Mouse (Mus musculus) thymus, adult 2 months (tissue): ENCODE results near the gene Rxfp4. TPM values are rescaled to one million over a fixed set of nuclear protein-coding genes. Genes with fewer than 3 reads are reported as not detected.

Source experiments
- DNase-seq: peaks from one replicate; pipeline ENCODE4 v3.0.0; 2021
- H3K27ac ChIP-seq: fragments of 200-500 bp; 2 replicates; pipeline ENCODE4 v1.5.1; 2012; ENCODE audit warnings: low read length, control low read depth; ENCODE audit not compliant: control insufficient read depth, insufficient read depth
- H3K27me3 ChIP-seq: fragments of 200-500 bp; 2 replicates; pipeline ENCODE4 v1.6.1; 2012; ENCODE audit warnings: mild to moderate bottlenecking, low read length, moderate library complexity, mixed read lengths; ENCODE audit not compliant: control insufficient read depth, insufficient read depth
- H3K36me3 ChIP-seq: fragments of 200-500 bp; 2 replicates; pipeline ENCODE4 v1.6.1; 2012; ENCODE audit warnings: mild to moderate bottlenecking, low read length, moderate library complexity; ENCODE audit not compliant: control insufficient read depth, insufficient read depth
- H3K4me1 ChIP-seq: fragments of 200-500 bp; replicated peaks from 2 replicates; pipeline ENCODE4 v1.6.1; 2012; ENCODE audit warnings: low read length; ENCODE audit not compliant: control insufficient read depth, insufficient read depth
- H3K4me3 ChIP-seq: fragments of 200-500 bp; 2 replicates; pipeline ENCODE4 v1.5.1; 2012; ENCODE audit warnings: mild to moderate bottlenecking, low read length, control low read depth, moderate library complexity; ENCODE audit not compliant: control insufficient read depth, insufficient read depth
- CTCF ChIP-seq: fragments of 200-500 bp; IDR thresholded peaks from 2 replicates; pipeline ENCODE4 v1.5.1; 2012; ENCODE audit warnings: mild to moderate bottlenecking, control low read depth, low read length, moderate library complexity, borderline replicate concordance; ENCODE audit not compliant: control insufficient read depth, poor library complexity, insufficient read depth; ENCODE audit errors: extremely low read depth
- POLR2A ChIP-seq: fragments of 200-500 bp; IDR thresholded peaks from 2 replicates; pipeline ENCODE4 v1.6.1; 2012; ENCODE audit warnings: mild to moderate bottlenecking, low read length, control low read depth, moderate library complexity; ENCODE audit not compliant: control insufficient read depth, poor library complexity, insufficient read depth; ENCODE audit errors: extremely low read depth
- WGBS: fragments of 180-500 bp; shearing (Covaris S2); methylation state at CpG from one replicate; pipeline ENCODE4 v1.1.7; 2018; 5-methylcytosine and 5-hydroxymethylcytosine counted together
- polyA plus RNA-seq: library from polyadenylated mRNA; depleted of rRNA; stranded (reverse); fragments of >200 nt; gene quantifications from 2 replicates; pipeline ENCODE4 v1.2.3, GENCODE M21; 2012

Rxfp4 gene
- polyA plus RNA-seq, 1 experiment: not detected

DNA sequence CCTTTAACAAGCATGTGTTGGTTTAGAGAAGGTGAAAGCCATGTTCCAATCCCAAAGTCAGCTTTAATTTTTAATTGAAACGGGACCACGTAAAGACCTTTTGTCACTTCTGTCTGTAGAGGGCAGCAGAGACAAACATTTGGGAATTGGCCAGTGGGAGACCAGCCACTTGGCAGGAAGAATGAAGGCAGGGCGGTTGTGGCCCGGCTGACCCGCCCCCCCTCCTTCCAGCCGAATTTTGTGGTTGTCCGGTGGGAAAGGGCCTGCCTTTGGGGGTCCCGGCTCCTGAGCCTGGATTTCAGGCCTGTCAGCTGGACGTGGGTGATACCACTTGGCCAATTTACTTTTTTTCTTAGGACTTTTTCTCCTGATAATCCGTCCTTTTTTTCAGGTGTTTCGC is 24.5 kb upstream of the Rxfp4 start:
- H3K27ac ChIP-seq: no peak overlapping the region
- H3K4me1 ChIP-seq: peaks cover 2% of the 10 kb centered on the region
- 9% methylated on average over 11 of the region's 11 CpGs for WGBS
- peak; percentile 42; the same call in 1 of the 2 replicates for TF ChIP-seq CTCF
- no peak for TF ChIP-seq POLR2A
- no peaks in the 10 kb centered on the region for H3K27me3 ChIP-seq
- no peaks in the 10 kb centered on the region for H3K36me3 ChIP-seq
- no peak overlapping the region for H3K4me3 ChIP-seq
- DNase-seq: peak; percentile 59

DNA sequence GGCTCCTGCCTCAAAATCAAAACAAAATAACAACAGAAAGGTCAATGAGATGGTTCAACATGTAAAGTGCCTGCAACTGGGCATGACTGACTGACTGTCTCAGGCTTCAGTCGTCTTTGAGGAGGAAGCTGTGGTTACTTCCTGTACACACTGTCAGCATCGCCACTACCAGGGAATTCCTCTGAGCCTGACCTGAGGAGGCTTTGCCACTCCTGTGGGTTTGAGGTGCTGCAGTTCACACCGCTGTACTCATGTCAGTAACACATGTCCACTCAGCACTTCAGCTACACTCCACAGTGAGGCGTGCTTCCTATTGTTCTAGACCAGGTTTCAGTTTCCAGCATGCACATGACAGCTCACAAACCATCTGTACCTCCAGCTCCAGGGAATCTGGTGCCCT is 11.2 kb upstream of the Rxfp4 start:
- no peak overlapping the region for H3K4me3 ChIP-seq
- H3K4me1 ChIP-seq: peaks cover 5% of the 10 kb centered on the region
- whole genome bisulfite sequencing: 5% methylated on average over 4 of the region's 4 CpGs
- TF ChIP-seq POLR2A: no peak
- TF ChIP-seq CTCF: no peak
- no peaks in the 10 kb centered on the region for H3K27me3 ChIP-seq
- H3K27ac ChIP-seq: no peak overlapping the region
- H3K36me3 ChIP-seq: no peaks in the 10 kb centered on the region
- DNase-seq: no peak

DNA sequence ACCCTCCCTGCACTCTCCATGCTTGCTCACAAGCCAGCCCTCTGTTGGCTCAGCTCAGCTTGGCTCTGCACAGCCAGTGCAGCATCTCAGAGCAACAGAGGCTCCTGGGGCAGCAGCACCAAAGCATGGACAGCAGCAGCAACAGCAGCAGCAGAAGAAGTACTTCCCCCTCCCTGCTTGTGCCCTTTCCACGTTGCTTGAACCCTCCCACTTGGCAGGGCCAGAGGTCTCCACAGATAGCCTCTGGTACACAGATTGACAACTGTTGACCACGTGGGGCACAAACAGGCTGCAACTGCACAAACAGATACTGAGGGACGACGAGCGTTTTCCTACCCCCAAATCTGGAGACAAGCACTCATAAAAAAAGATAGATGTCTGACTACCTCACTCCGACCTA is 6.9 kb upstream of the Rxfp4 start:
- Histone ChIP-seq H3K4me1 (peaks cover 5% of the 10 kb centered on the region), H3K27ac (no peak overlapping the region), H3K27me3 (no peaks in the 10 kb centered on the region), H3K36me3 (no peaks in the 10 kb centered on the region), H3K4me3 (no peak overlapping the region)
- WGBS: 62% methylated on average over 6 of the region's 6 CpGs
- TF ChIP-seq POLR2A (no peak), CTCF (no peak)
- no peak for DNase-seq

DNA sequence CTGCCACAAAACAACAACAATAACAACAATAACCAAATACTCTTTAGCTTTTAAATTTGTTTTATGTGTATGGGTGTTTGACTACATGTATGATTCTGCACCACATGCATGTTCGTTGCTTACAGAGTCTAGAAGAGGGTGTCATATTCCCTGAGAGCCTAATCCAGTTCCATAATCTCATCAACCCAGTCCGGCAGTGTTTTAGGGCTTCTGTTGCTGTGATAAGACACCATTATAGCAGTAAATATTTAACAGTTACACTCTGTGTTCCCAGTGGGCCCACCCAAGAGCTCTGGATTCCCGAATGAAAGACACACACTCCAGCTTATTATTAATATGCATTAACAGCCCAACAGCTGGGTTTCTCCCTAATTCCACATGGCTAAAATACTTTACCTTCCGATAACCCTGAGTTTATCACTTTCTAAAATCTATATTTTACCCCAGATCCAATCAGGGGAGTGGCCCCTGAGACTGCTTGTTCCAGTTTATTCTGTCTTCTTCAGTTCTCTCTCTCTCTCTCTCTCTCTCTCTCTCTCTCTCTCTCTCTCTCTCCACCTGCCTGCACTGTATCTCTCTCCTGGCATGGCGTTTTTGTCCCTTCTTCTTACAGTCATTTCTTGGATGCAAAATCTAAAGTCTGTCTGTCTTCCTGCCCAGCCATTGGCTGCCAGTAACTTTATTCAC is 5.6 kb upstream of the Rxfp4 start:
- Histone ChIP-seq H3K36me3 (no peaks in the 10 kb centered on the region), H3K4me1 (no peaks in the 10 kb centered on the region), H3K27ac (no peak overlapping the region), H3K27me3 (no peaks in the 10 kb centered on the region), H3K4me3 (no peak overlapping the region)
- WGBS: 92% methylated on average over 5 of the region's 5 CpGs
- no peak for DNase-seq
- TF ChIP-seq POLR2A: no peak
- TF ChIP-seq CTCF: no peak

DNA sequence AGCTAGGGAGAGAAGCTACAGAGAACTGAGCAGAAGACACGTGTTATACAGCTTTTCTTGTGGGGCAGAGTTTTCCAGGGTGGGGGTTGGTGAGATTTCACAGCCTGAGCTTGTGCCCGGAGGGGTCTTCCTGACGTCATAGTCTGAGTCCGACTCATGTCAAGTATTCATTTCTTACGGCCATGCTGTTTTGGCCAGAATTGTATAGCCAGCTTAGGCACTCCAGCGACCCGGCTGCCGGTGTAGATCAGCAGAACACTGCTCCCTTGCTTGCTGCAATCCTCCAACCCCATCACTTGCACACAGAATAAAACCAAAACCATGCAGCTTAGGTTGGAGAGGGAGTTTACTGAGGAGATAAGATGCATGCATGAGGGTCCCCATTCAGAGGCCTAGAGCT is 2.7 kb upstream of the Rxfp4 start:
- Histone ChIP-seq H3K36me3 (no peaks in the 10 kb centered on the region), H3K4me1 (no peaks in the 10 kb centered on the region), H3K27ac (no peak overlapping the region), H3K27me3 (no peaks in the 10 kb centered on the region), H3K4me3 (no peak overlapping the region)
- WGBS: 94% methylated on average over 8 of the region's 8 CpGs
- TF ChIP-seq POLR2A (no peak), CTCF (no peak)
- DNase-seq: no peak

DNA sequence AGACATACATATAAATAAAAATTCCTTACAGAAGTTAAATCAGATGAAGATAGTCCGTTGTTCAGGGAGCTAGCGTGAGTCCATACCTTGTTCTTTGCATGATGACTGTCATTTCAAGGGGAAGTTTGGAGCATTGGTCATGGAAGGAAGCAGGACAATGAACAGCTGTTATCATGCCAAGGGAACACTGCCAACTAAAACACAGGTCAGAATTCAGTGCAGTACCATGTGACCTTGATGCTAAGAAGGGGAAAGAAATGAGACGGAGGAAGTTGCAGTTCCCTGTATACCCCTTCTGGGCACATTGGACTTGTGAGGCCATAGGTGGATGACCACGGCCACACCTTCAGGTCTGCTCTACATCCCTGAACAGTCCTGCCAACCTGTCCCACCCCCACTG is 1.7 kb upstream of the Rxfp4 start:
- Histone ChIP-seq H3K4me3 (no peak overlapping the region), H3K36me3 (no peaks in the 10 kb centered on the region), H3K4me1 (no peaks in the 10 kb centered on the region), H3K27me3 (no peaks in the 10 kb centered on the region), H3K27ac (no peak overlapping the region)
- WGBS: 84% methylated on average over 4 of the region's 4 CpGs
- DNase-seq: no peak
- TF ChIP-seq POLR2A (no peak), CTCF (no peak)
